Mouse (Mus musculus): ENCODE data around the gene Safb.
A peak's percentile ranks its signal among the peaks of the same experiment; 100 is the strongest.

The Safb gene

GRCm38 (mm10) chr17:56560131-56560530 is 24.5 kb upstream of the Safb start:
- no peak for DNase-seq (ENCODE audit: low spot score in 2 of 2)

GRCm38 (mm10) chr17:56561866-56562265 is 22.8 kb upstream of the Safb start:
- DNase-seq (ENCODE audit: low spot score in 2 of 2) = no peak

- DNase-seq (ENCODE audit: low spot score in 2 of 2) = no peak
These were observed 18.3 kb upstream of the Safb start for GRCm38 (mm10) chr17:56566293-56566692.

GRCm38 (mm10) chr17:56566918-56567317 is 17.7 kb upstream of the Safb start:
- no peak for DNase-seq (ENCODE audit: low spot score in 2 of 2)

GRCm38 (mm10) chr17:56567370-56567769 is 17.3 kb upstream of the Safb start:
- DNase-seq (ENCODE audit: low spot score in 2 of 2) = no peak

GRCm38 (mm10) chr17:56570287-56570686 is 14.3 kb upstream of the Safb start:
- no peak for DNase-seq (ENCODE audit: low spot score in 2 of 2)

GRCm38 (mm10) chr17:56572154-56572553 is 12.5 kb upstream of the Safb start:
- DNase-seq (ENCODE audit: low spot score in 2 of 2) = no peak

GRCm38 (mm10) chr17:56572939-56573338 is 11.7 kb upstream of the Safb start:
- no peak for DNase-seq (ENCODE audit: low spot score in 2 of 2)

GRCm38 (mm10) chr17:56583071-56583470 is 1.6 kb upstream of the Safb start:
- no peak for DNase-seq (ENCODE audit: low spot score in 2 of 2)

GRCm38 (mm10) chr17:56583611-56584256 is 891 bp upstream of the Safb start:
- DNase-seq (ENCODE audit: low spot score in 2 of 2) = peak in 1 of 2 experiments; percentile 40

- DNase-seq (ENCODE audit: low spot score in 2 of 2) = no peak
These were observed 671 bp downstream of the Safb start for GRCm38 (mm10) chr17:56585171-56585821.

- DNase-seq (ENCODE audit: low spot score in 2 of 2) = no peak
These were observed 3.1 kb downstream of the Safb start for GRCm38 (mm10) chr17:56587773-56588172.

GRCm38 (mm10) chr17:56588921-56589320 is 4.3 kb downstream of the Safb start:
- no peak for DNase-seq (ENCODE audit: low spot score in 2 of 2)

- DNase-seq (ENCODE audit: low spot score in 2 of 2) = no peak
These were observed 7.9 kb downstream of the Safb start for GRCm38 (mm10) chr17:56592553-56592952.

- no peak for DNase-seq (ENCODE audit: low spot score in 2 of 2)
These were observed 9.1 kb downstream of the Safb start for GRCm38 (mm10) chr17:56593527-56594271.

- no peak for DNase-seq (ENCODE audit: low spot score in 2 of 2)
These were observed 18.8 kb downstream of the Safb start for GRCm38 (mm10) chr17:56603186-56604069.

- DNase-seq (ENCODE audit: low spot score in 2 of 2) = no peak
These were observed 19.4 kb downstream of the Safb start for GRCm38 (mm10) chr17:56604070-56604380.

- no peak for DNase-seq (ENCODE audit: low spot score in 2 of 2)
These were observed 19.8 kb downstream of the Safb start for GRCm38 (mm10) chr17:56604422-56604821.

- DNase-seq (ENCODE audit: low spot score in 2 of 2) = no peak
These were observed 20.8 kb downstream of the Safb start for GRCm38 (mm10) chr17:56605431-56605830.

GRCm38 (mm10) chr17:56607521-56608062 is 23.0 kb downstream of the Safb start:
- DNase-seq (ENCODE audit: low spot score in 2 of 2) = no peak

- no peak for DNase-seq (ENCODE audit: low spot score in 2 of 2)
These were observed 24.1 kb downstream of the Safb start for GRCm38 (mm10) chr17:56608699-56609098.
